Mouse (Mus musculus): ENCODE measurements around the gene Mcoln2. TPM values are rescaled to one million over a fixed set of nuclear protein-coding genes. Genes with fewer than 3 reads are reported as not detected.

Gene Mcoln2
- 0.12 and 0.18 TPM in 2 replicates for polyA plus RNA-seq (2016; fragmentation: Nextera tagmentation; extraction: Ambion mirVana)

DNA sequence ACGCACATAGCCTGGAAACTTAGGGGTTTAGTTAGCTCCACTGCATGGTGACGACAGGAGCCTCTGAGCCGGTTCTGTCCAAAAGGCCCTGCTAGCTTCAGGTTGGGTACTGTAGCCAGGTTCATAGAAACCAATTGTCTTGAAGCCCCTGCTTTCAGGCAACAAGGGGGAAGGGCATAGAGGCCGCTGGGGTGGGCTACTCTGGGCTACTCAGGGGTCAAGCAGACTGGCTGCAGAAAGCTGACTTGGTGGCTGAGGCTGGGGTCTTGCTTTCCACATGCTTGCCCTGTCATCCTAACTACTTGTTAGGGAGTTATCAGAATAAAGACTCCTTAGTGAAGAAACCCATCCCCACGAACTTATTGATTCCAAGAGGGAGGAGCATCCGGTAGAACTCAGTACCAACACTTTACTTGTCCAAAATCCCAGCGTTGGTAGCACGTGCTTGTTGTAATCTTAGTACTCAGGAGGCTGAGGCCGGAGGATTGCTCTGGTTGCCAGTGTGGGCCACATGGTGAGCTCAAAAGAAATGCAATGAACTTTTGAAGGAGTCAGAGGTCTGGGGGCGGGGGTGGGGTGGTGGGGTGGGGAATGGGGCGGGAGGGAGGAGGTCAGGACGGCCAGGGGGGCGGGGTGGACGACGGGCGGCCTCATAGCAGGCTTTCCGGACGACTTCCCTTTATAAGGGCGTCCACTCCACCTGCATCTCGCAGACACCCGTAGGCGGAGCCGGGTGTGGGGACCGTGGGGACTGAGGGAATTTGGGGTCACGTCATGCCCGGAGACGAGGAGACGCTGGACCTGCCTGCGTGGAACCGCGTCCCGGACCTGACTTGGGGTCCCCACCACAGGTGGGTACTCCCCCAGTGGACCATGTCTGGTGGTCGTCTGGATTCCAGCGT is at the start of gene Mcoln2:
Gene Mcoln2, plus strand, starts transcription at position 678 of the 902 bp plus-strand sequence.
- Histone ChIP-seq H3K27ac (replicated peaks) (peak within 1 kb of the TSS; percentile 45), H3K36me3 (replicated peaks) (no peaks in the 10 kb centered on the region), H3K27me3 (replicated peaks; ENCODE audit: low read depth, poor library complexity, severe bottlenecking) (peaks cover 54% of the 10 kb centered on the region), H3K4me1 (peaks cover 29% of the 10 kb centered on the region), H3K4me3 (peak within 1 kb of the TSS; percentile 59), H3K9me3 (0 out of 2 replicates have a peak, but pooled peaks cover 3% of the 10 kb centered on the region)
- DNase-seq (ENCODE audit: low spot score), result peak; percentile 16
- WGBS, result 13% methylated on average over 34 of the region's 34 CpGs

DNA sequence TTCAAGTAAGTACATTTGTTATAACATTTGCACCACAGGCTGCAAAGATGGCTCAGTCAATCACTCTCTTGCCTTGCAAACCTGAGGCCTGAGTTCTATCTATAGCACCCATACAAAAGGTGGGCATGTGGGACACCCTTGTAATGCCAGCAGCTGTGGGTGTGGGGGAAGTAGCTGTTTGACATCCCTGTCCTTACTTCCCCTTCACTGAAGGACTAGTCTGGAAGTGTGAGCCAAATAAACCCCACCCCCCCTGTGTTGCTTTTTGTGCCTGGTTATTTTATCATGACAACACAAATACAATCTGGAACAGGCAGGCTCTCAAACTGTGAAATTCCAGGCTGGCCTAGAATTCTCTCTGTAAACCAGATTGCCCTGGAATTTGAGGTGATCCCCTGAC is 49.7 kb upstream of the Mcoln2 start:
- Histone ChIP-seq H3K36me3 (replicated peaks) (no peaks in the 10 kb centered on the region), H3K4me1 (no peaks in the 10 kb centered on the region), H3K27me3 (replicated peaks; ENCODE audit: low read depth, poor library complexity, severe bottlenecking) (no peaks in the 10 kb centered on the region), H3K9me3 (no peaks in the 10 kb centered on the region), H3K4me3 (no peak overlapping the region), H3K27ac (replicated peaks) (no peak overlapping the region)
- no peak for DNase-seq (ENCODE audit: low spot score)

DNA sequence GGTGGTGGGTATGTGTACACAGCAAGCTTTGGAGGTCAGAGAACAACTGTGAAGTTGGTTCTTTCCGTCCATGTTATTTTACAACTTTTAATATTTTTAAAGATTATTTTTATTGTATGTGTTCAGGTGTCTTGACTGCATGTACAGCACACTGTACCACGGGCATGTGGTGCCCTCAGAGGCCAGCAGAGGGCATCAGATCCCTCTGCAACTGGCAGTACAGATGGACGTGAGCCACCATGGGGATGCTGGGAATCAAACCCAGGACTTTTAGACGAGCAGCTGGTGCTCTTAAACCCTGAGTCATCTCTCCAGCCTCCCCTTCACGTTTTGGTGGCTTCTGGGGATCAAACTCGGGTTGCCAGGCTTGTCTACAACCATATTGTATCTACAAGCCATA is 47.6 kb upstream of the Mcoln2 start:
- peaks cover 8% of the 10 kb centered on the region; the same call in 1 of the 2 replicates for H3K27me3 ChIP-seq (replicated peaks; ENCODE audit: low read depth, poor library complexity, severe bottlenecking)
- H3K27ac ChIP-seq (replicated peaks), result no peak overlapping the region
- H3K9me3 ChIP-seq, result no peaks in the 10 kb centered on the region
- no peak overlapping the region for H3K4me3 ChIP-seq
- DNase-seq (ENCODE audit: low spot score), result no peak
- peaks cover 1% of the 10 kb centered on the region for H3K4me1 ChIP-seq
- H3K36me3 ChIP-seq (replicated peaks), result no peaks in the 10 kb centered on the region
- 58% methylated on average over 6 of the region's 6 CpGs for WGBS

DNA sequence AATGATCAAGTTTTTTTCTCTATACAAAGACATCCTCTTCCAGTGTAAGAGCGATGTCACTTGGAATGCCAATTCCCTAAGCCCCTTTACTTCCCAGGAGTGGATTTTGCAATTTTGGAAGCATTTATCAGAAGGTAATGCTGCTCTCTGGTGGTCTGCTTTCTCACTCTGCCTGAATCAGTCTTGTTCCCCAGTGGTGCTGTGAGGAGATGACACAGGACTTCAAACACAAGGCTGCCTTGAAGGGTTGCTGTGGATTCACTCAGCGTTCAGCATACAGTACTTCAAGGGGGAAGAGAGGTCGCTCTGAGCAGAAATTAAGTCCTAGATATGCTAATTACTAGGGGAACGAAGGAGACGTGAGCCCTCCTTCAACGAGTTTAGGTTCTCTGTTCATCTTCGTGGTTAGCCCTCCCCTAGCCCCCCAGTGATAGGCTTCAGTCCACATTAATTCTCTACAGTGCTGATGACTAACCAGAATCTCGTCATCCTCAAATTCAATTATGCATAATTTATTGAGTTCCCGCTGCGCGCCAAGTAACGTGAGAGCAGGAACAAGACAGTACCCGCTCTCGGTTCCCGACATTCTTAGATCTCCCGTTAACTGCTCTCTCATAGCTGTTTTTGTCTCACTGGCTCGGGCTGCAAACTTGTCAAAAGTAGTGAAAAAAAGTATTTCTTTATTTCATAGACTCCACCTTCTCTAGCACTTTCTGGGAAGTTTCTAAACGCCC is 42.4 kb upstream of the Mcoln2 start:
- Histone ChIP-seq H3K4me1 (peaks cover 5% of the 10 kb centered on the region), H3K27me3 (replicated peaks; ENCODE audit: low read depth, poor library complexity, severe bottlenecking) (peaks cover 20% of the 10 kb centered on the region; the same call in 1 of the 2 replicates), H3K9me3 (no peaks in the 10 kb centered on the region), H3K4me3 (peak overlapping the region; percentile 60), H3K36me3 (replicated peaks) (no peaks in the 10 kb centered on the region), H3K27ac (replicated peaks) (no peak overlapping the region)
- WGBS, result 7% methylated on average over 18 of the region's 18 CpGs
- peak; percentile 49 for DNase-seq (ENCODE audit: low spot score)

DNA sequence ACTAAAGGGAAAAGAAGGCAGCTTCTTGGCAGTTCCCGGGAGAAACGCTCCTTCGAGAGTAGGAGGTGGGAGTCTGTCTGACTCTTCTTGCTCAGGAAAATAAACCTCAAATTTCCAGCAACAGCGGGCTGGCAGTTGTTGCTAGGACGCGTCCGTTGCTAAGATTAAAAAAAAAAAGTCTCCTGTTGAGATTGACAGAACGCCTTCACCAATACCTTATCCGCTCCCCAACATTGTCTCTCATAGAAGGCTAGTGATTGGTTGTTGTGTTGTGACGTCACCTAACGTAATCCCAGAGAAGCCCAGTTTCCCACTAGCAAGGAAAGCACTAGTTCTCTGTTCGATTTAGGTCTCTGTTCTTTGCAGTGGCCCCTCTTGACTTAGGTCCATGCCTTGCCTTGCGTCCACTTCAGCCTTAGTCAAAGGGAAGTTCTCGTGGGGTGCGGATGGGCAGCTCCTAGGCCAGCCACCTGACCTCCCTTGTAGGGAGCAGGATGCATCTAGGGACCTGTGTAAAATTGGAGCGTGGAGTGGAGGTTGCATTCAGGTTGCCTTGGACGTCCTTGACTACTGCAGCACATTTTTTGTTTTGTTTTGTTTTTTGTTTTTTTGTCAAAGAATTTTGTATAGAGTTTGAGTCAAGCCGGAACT is 41.6 kb upstream of the Mcoln2 start, which contains the start of gene Wdr63:
Gene Wdr63, minus strand, starts transcription at position 210 of the 651 bp plus-strand sequence.
- Histone ChIP-seq H3K27ac (replicated peaks) (no peak within 1 kb of the TSS), H3K9me3 (no peaks in the 10 kb centered on the region), H3K36me3 (replicated peaks) (no peaks in the 10 kb centered on the region), H3K4me1 (peaks cover 5% of the 10 kb centered on the region), H3K4me3 (peak within 1 kb of the TSS; percentile 60), H3K27me3 (replicated peaks; ENCODE audit: low read depth, poor library complexity, severe bottlenecking) (peaks cover 20% of the 10 kb centered on the region; the same call in 1 of the 2 replicates)
- WGBS, result 12% methylated on average over 18 of the region's 18 CpGs
- DNase-seq (ENCODE audit: low spot score), result peak; percentile 69

DNA sequence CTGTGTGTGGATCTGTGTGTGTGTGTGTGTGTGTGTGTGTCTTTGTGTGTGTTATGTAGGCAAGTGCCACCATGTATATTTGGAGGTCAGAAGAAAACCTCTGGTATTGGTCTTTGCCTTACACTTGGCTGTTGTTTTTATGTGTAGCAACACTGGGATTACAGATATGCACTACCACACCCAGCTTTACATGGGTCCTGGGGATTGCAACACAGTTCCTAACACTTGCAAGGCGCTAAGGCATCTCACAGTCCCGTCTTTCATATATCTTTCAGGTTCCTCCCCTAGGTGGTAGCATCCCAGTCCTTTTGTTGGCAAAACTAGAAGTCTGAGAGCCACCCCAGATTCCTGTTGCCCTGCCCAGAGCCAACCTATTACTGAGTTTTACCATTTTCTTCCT is 40.7 kb upstream of the Mcoln2 start:
- H3K4me1 ChIP-seq, result peaks cover 5% of the 10 kb centered on the region
- no peak for DNase-seq (ENCODE audit: low spot score)
- no peaks in the 10 kb centered on the region for H3K36me3 ChIP-seq (replicated peaks)
- 77% methylated on average over 2 of the region's 2 CpGs for WGBS
- peaks cover 25% of the 10 kb centered on the region for H3K27me3 ChIP-seq (replicated peaks; ENCODE audit: low read depth, poor library complexity, severe bottlenecking)
- H3K4me3 ChIP-seq, result no peak overlapping the region
- H3K9me3 ChIP-seq, result no peaks in the 10 kb centered on the region
- no peak overlapping the region for H3K27ac ChIP-seq (replicated peaks)

DNA sequence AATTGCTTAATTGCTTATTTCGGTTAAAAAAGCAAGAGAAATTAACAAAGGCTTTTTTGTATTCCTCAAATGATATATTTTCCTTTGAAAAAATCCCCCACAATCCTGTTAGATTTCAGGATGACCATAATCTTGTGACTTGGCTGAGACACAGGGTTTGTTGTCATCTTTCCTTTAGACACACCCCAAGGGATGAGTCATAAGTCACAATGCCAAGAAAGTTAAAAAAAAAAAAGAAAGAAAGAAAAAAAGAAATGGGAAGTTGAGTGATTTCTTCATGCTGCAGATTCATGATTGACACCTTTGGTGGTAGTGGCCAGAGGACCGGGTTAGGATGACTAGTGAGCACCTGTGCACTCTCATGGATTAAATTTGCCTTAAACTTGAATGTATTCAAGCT is 39.3 kb upstream of the Mcoln2 start:
- Histone ChIP-seq H3K27me3 (replicated peaks; ENCODE audit: low read depth, poor library complexity, severe bottlenecking) (peaks cover 25% of the 10 kb centered on the region), H3K4me1 (peaks cover 5% of the 10 kb centered on the region), H3K9me3 (no peaks in the 10 kb centered on the region), H3K27ac (replicated peaks) (no peak overlapping the region), H3K36me3 (replicated peaks) (no peaks in the 10 kb centered on the region), H3K4me3 (no peak overlapping the region)
- WGBS, result 81% methylated on average over 2 of the region's 2 CpGs
- no peak for DNase-seq (ENCODE audit: low spot score)

DNA sequence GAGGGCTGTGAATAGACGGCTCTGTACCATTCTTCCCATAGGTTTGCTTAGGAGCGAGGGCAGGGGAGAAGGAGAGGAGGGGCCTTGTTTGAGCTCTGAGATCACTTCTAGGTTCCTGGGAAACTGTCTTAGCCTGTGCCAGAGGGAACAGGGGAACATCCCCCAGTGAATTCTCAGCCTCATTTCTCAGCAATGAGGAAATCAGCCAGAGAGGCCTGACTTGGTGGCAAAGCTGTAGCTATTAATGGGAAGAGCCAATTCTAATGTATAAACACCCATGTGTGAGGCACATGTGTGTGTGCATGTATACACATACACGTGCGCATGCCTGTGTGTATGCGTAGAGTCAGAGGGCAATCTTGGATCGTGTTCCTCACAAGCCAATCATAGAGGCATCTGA is 38.7 kb upstream of the Mcoln2 start:
- no peak for DNase-seq (ENCODE audit: low spot score)
- 74% methylated on average over 6 of the region's 6 CpGs for WGBS
- Histone ChIP-seq H3K27me3 (replicated peaks; ENCODE audit: low read depth, poor library complexity, severe bottlenecking) (peaks cover 25% of the 10 kb centered on the region), H3K4me3 (no peak overlapping the region), H3K36me3 (replicated peaks) (no peaks in the 10 kb centered on the region), H3K4me1 (peaks cover 5% of the 10 kb centered on the region), H3K27ac (replicated peaks) (no peak overlapping the region), H3K9me3 (no peaks in the 10 kb centered on the region)

DNA sequence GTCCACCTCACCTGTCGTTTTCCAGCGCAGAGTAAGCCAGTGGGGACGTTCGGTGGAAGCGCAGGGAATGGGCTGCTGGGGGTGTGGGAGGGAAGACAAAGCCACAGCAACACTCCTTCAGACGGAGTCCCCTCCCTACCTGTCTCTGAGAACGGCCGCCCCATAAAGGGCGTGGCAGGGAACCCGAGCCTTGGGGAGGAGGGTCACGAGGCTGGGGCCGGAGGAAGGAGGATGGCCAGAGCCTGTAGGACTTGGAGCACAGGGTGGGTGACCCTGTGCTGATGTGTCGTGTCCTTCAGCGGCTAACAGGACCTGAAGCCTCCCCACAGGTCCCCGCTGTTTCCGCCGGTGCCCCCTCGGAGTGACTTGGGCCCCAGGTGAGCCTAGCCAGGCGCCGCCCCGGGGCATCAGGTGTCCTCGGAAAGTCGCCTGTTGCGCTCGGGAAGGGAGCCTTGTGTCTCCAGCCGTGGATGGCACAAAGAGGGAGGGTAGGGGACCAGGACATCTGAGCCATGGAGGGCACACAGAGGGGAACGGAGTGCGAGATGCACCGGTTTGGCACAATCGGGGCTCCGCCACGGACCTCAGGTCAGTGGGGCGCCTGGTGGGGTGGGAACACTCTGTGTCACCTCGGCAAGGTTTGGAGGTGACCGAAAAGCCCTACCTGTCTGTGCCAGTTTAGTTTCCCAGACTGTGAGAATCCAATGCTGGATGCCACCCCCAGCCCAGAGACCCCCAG is 32.2 kb upstream of the Mcoln2 start, which contains the start of gene Mcoln3:
Gene Mcoln3, plus strand, starts transcription at position 193 of the 739 bp plus-strand sequence.
- WGBS, result 10% methylated on average over 35 of the region's 35 CpGs
- Histone ChIP-seq H3K36me3 (replicated peaks) (no peaks in the 10 kb centered on the region), H3K27ac (replicated peaks) (peak within 1 kb of the TSS; percentile 24; the same call in 1 of the 2 replicates), H3K4me1 (peaks cover 29% of the 10 kb centered on the region), H3K9me3 (no peaks in the 10 kb centered on the region), H3K27me3 (replicated peaks; ENCODE audit: low read depth, poor library complexity, severe bottlenecking) (peaks cover 49% of the 10 kb centered on the region), H3K4me3 (peak within 1 kb of the TSS; percentile 53)
- DNase-seq (ENCODE audit: low spot score), result peak; percentile 24

DNA sequence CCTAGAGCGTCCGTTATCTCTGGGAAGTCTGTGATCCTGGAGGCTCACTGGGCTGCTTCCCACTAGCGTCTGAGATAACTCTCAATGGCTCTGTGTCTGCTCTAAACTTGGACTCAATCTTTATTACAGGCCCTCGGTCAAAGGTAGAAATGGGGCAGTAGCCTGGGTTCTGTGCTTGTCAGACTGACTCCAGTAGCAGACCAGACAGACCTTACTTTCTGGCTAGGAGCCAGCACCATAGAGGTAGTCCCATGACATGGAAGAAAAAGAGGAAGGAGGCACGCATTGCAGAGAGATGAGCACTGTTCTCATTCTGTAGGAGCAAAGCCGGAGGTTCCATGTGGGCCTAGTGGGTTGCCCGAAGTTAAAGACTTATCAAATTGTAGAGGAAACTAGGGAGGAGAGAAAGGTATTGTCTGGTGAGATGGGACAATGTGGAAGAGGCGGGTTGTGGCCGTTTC is 31.6 kb upstream of the Mcoln2 start:
- peaks cover 49% of the 10 kb centered on the region for H3K27me3 ChIP-seq (replicated peaks; ENCODE audit: low read depth, poor library complexity, severe bottlenecking)
- H3K4me1 ChIP-seq, result peaks cover 33% of the 10 kb centered on the region
- H3K36me3 ChIP-seq (replicated peaks), result no peaks in the 10 kb centered on the region
- DNase-seq (ENCODE audit: low spot score), result no peak
- peak overlapping the region; percentile 53 for H3K4me3 ChIP-seq
- no peaks in the 10 kb centered on the region for H3K9me3 ChIP-seq
- H3K27ac ChIP-seq (replicated peaks), result no peak overlapping the region
- WGBS, result 59% methylated on average over 9 of the region's 9 CpGs

DNA sequence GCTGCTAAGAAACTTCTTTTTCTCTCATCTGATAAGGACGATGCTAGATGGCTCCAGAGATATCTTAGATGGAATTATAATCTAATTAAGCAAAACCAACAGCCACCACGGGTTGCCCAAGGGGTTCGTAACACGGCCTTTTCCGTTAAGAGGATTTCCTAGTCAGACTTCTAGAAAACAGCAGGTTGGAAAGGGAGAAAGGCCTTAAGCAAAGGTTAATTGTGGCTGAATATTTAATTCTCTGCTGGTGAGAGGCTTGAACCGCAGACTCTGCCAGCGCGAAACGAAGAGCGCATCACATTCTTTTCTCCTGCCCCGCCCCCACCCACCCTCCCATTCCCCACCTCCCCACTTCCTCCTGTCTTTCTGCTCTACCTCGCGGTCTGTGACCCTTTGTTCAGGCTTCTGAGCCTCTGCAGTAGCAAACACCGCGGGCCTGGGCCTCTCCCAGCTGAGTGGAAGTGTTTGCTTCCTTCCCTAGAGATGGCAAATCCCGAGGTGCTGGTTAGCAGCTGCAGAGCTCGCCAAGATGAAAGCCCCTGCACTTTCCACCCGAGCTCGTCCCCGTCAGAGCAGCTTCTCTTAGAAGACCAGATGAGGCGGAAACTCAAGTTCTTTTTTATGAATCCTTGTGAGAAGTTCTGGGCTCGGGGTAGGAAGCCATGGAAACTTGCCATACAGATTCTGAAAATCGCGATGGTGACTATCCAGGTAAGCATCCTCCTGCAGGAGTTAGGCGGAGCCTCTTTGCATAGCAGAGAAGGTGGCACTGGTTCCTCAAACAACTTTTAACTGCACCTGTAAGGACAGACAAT is 28.1 kb upstream of the Mcoln2 start:
- peak; percentile 75 for DNase-seq (ENCODE audit: low spot score)
- peaks cover 38% of the 10 kb centered on the region for H3K27me3 ChIP-seq (replicated peaks; ENCODE audit: low read depth, poor library complexity, severe bottlenecking)
- 6% methylated on average over 25 of the region's 25 CpGs for WGBS
- H3K27ac ChIP-seq (replicated peaks), result peak overlapping the region; percentile 87
- H3K9me3 ChIP-seq, result no peaks in the 10 kb centered on the region
- peak overlapping the region; percentile 58 for H3K4me3 ChIP-seq
- H3K36me3 ChIP-seq (replicated peaks), result no peaks in the 10 kb centered on the region
- peaks cover 39% of the 10 kb centered on the region for H3K4me1 ChIP-seq

All from embryonic facial prominence, embryonic 10.5 days (tissue).